Mouse (Mus musculus): ENCODE data around the gene Elmo3. TPM values are rescaled to one million over a fixed set of nuclear protein-coding genes. Genes with fewer than 3 reads are reported as not detected.

The Elmo3 gene
- polyA plus RNA-seq, 1 experiment, result 1.5 TPM

DNA sequence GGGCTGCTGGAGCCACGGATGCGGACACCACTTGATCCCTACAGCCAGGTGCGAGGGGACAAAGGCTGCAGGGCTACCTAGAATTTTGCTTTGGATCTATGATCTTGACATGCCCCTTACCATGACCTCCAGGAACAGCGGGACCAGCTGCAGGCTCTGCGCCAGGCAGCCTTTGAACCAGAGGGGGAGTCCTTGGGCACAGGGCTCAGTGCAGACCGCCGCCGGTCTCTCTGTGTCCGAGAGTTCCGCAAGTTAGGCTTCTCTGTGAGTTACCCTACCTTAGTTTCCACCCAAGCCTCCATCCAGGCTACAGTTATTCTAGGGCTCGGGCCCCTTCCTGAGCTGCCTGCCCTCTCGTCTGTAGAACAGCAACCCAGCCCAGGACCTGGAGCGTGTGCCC is 2.3 kb downstream of the Elmo3 start:
- no peak overlapping the region for H3K27ac ChIP-seq (ENCODE audit: insufficient read depth, low read depth, low read length)
- H3K4me1 ChIP-seq (ENCODE audit: control insufficient read depth, insufficient read depth, low read length), result peaks cover 25% of the 10 kb centered on the region
- no peak for TF ChIP-seq POLR2A (IDR thresholded peaks at IDR 0.05; ENCODE audit: borderline replicate concordance, low read depth, low read length)
- no peak for TF ChIP-seq CTCF (IDR thresholded peaks at IDR 0.05; ENCODE audit: low read depth, low read length)
- H3K4me3 ChIP-seq (ENCODE audit: insufficient read depth, low read length), result no peak overlapping the region

- TF ChIP-seq CTCF (IDR thresholded peaks at IDR 0.05; ENCODE audit: low read depth, low read length) (no peak), POLR2A (IDR thresholded peaks at IDR 0.05; ENCODE audit: borderline replicate concordance, low read depth, low read length) (no peak)
- H3K4me1 ChIP-seq (ENCODE audit: control insufficient read depth, insufficient read depth, low read length), result peaks cover 20% of the 10 kb centered on the region
- H3K4me3 ChIP-seq (ENCODE audit: insufficient read depth, low read length), result no peak overlapping the region
- no peak overlapping the region for H3K27ac ChIP-seq (ENCODE audit: insufficient read depth, low read depth, low read length)
Measured at GRCm38 (mm10) chr8:105308428-105308827, 3.0 kb downstream of the Elmo3 start.

DNA sequence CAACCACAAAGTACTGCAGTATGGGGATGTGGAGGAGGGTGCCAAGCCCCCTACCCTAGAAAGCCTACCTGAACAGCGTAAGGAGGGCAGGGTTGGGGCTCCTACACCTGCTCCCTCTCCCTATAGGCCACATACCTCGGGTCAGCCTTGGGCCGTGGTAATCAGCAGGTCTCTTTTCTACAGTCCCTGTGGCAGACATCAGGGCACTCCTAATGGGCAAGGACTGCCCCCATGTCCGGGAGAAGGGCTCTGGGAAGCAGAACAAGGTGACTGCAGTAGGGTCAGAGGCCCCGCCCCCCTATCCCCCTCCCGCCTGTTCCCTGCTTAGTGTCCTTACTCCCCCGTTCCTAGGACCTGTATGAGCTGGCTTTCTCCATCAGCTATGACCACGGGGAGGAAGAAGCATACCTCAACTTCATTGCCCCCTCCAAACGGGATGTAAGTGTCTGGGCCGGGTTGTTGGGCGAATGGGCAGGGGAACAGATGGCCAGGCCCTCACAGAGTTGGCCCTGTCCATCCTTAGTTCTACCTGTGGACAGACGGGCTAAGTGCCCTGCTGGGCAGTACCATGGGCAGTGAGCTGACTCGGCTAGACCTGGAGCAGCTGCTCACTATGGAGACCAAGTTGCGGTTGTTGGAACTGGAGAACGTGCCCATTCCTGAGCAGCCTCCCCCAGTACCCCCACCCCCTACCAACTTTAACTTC is 3.9 kb downstream of the Elmo3 start:
- no peak overlapping the region for H3K27ac ChIP-seq (ENCODE audit: insufficient read depth, low read depth, low read length)
- peaks cover 11% of the 10 kb centered on the region for H3K4me1 ChIP-seq (ENCODE audit: control insufficient read depth, insufficient read depth, low read length)
- no peak for TF ChIP-seq POLR2A (IDR thresholded peaks at IDR 0.05; ENCODE audit: borderline replicate concordance, low read depth, low read length)
- TF ChIP-seq CTCF (IDR thresholded peaks at IDR 0.05; ENCODE audit: low read depth, low read length), result no peak

GRCm38 (mm10) chr8:105310118-105310517 is 4.7 kb downstream of the Elmo3 start:
- Histone ChIP-seq H3K4me3 (ENCODE audit: insufficient read depth, low read length) (no peak overlapping the region), H3K27ac (ENCODE audit: insufficient read depth, low read depth, low read length) (no peak overlapping the region), H3K4me1 (ENCODE audit: control insufficient read depth, insufficient read depth, low read length) (peaks cover 6% of the 10 kb centered on the region)
- no peak for TF ChIP-seq CTCF (IDR thresholded peaks at IDR 0.05; ENCODE audit: low read depth, low read length)
- no peak for TF ChIP-seq POLR2A (IDR thresholded peaks at IDR 0.05; ENCODE audit: borderline replicate concordance, low read depth, low read length)

More for the DNA sequence above, 3.9 kb downstream of the Elmo3 start:
- no peak overlapping the region for H3K4me3 ChIP-seq (ENCODE audit: insufficient read depth, low read length)

DNA sequence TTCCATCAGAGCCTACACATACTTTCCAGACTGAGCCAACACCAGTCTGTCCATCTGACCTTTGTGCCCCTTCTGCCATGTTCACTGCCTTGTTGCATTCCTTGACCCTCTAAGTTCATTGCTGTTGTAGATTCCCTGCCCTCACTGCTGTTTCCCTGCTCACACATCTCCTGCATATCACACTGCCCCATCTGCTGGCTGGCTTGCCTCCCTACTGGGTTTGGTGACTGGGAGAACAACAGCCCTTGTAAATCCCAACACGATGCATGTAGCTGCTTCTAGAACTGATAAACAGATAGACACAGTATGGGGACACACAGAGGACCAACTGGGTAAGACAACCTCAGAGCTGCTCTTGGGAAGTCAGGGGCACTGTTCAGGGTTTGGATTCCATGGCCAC is 6.3 kb downstream of the Elmo3 start:
- Histone ChIP-seq H3K4me3 (ENCODE audit: insufficient read depth, low read length) (no peak overlapping the region), H3K4me1 (ENCODE audit: control insufficient read depth, insufficient read depth, low read length) (peaks cover 6% of the 10 kb centered on the region), H3K27ac (ENCODE audit: insufficient read depth, low read depth, low read length) (no peak overlapping the region)
- TF ChIP-seq CTCF (IDR thresholded peaks at IDR 0.05; ENCODE audit: low read depth, low read length) (no peak), POLR2A (IDR thresholded peaks at IDR 0.05; ENCODE audit: borderline replicate concordance, low read depth, low read length) (no peak)

DNA sequence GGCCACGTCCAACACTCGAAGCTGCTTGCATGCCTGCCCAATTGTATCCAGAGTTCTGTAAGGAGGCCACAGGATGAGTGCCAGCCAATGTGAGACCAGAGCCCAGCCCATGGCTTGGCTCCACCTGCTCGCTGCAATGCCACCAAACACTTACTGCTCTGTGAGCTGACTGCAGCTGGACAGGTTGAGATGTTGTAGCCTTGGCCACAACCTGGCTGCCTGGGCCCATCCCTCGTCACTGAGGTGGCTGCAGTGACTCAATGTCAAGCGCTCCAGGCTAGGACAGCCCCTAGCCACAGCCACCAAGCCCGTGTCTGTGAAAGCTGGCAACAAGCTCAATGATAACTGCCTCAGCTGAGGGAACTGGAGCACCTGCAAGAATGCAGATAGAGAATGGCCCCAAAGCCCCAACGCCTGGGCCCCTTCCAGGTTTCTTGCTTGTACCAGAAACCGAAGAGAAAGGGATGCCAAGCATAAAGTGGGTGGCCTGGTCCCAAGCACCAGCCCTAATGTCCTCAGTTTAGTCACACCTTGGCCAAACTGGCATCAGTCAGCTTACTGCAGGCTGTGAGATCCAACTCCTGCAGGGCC is 7.6 kb downstream of the Elmo3 start:
- Histone ChIP-seq H3K4me3 (ENCODE audit: insufficient read depth, low read length) (no peak overlapping the region), H3K4me1 (ENCODE audit: control insufficient read depth, insufficient read depth, low read length) (peaks cover 9% of the 10 kb centered on the region), H3K27ac (ENCODE audit: insufficient read depth, low read depth, low read length) (no peak overlapping the region)
- TF ChIP-seq POLR2A (IDR thresholded peaks at IDR 0.05; ENCODE audit: borderline replicate concordance, low read depth, low read length) (no peak), CTCF (IDR thresholded peaks at IDR 0.05; ENCODE audit: low read depth, low read length) (no peak)

GRCm38 (mm10) chr8:105313622-105314402 is 8.4 kb downstream of the Elmo3 start:
- TF ChIP-seq POLR2A (IDR thresholded peaks at IDR 0.05; ENCODE audit: borderline replicate concordance, low read depth, low read length) (no peak), CTCF (IDR thresholded peaks at IDR 0.05; ENCODE audit: low read depth, low read length) (no peak)
- H3K4me3 ChIP-seq (ENCODE audit: insufficient read depth, low read length), result no peak overlapping the region
- H3K4me1 ChIP-seq (ENCODE audit: control insufficient read depth, insufficient read depth, low read length), result peaks cover 9% of the 10 kb centered on the region
- H3K27ac ChIP-seq (ENCODE audit: insufficient read depth, low read depth, low read length), result no peak overlapping the region

DNA sequence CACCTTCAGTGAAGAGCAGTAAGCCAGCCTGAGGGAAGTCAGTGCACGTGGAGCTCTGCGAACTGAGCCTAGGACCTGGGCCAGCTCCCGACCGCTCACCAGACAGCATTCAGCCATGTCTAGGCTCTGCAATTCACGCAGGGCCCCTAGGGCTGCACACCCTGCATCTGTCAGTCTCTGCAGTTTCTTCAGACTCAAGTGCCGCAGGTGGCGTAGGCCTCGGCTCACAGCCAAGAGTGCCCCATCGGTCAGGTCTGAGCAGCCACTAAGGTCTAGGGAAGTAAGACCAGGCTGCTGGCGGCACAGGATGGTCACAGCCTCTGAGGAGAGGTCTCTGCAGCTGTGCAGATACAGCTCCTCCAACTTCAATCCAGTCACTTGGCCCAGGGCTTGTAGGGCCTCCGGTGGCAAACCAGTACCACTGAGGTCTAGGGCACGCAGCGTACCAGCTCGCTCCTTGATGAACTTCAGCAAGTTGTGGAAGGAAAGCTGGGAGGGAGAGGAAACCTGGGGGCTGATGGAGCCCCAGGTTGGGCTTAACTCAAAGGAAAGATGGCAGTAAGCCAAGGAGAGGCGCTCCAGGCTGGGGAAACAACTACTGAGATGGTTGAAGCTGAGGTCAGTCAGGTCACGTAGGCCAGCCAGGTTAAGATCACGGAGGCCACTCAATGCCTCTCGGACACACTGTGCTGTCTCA is 9.8 kb downstream of the Elmo3 start:
- TF ChIP-seq CTCF (IDR thresholded peaks at IDR 0.05; ENCODE audit: low read depth, low read length), result no peak
- TF ChIP-seq POLR2A (IDR thresholded peaks at IDR 0.05; ENCODE audit: borderline replicate concordance, low read depth, low read length), result no peak
- Histone ChIP-seq H3K27ac (ENCODE audit: insufficient read depth, low read depth, low read length) (no peak overlapping the region), H3K4me3 (ENCODE audit: insufficient read depth, low read length) (no peak overlapping the region), H3K4me1 (ENCODE audit: control insufficient read depth, insufficient read depth, low read length) (peaks cover 17% of the 10 kb centered on the region)

DNA sequence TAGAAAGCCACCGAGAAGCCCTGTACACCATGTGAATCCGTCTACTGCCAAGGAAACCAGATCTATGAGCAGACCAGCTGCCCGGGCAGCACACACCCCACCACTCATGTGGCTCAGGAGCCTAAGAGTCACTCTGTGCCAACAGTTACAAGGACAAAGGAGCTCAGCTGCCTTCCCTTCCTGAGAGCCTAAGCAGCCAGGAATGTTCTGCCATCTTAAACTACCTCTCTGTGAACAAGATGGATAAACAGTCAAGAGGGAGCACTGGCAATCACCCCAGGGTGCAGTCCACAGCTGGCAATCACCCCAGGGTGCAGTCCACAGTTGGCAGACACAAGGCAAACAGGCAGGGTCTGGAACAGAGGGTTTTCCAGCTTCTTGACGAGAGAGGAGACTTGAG is 12.5 kb downstream of the Elmo3 start:
- no peak overlapping the region for H3K27ac ChIP-seq (ENCODE audit: insufficient read depth, low read depth, low read length)
- TF ChIP-seq POLR2A (IDR thresholded peaks at IDR 0.05; ENCODE audit: borderline replicate concordance, low read depth, low read length) (no peak), CTCF (IDR thresholded peaks at IDR 0.05; ENCODE audit: low read depth, low read length) (no peak)
- no peak overlapping the region for H3K4me3 ChIP-seq (ENCODE audit: insufficient read depth, low read length)
- H3K4me1 ChIP-seq (ENCODE audit: control insufficient read depth, insufficient read depth, low read length), result peaks cover 17% of the 10 kb centered on the region

Data from bone marrow macrophage, adult 2 months (primary cell).